13 mouse cellular contexts compared by ENCODE assay signal in the genomic region with DNA sequence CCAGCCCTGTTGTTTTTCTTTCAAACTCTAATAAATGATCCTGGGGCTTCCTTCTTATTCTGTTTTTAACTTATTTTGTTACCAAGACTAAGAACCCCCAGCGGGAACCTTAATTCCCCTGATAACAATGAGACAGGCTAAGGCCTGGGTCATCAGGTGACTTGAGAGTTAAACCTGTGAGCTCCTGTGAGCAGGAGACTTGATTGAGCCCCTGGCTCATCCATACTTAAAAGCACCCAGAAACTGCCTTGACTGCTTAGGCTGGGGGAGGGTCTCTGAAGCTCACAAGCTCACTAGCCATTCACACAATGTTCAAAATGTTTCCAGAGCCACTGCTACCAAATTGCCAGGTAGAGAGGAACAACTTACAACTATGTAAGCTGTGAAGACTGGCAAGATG.
DNase-seq lines count a peak whose midpoint lies in the region; ATAC-seq and TF ChIP-seq lines count a peak whose summit lies in the region.
"Had no signal": no experiment of that assay in that cellular context is flagged by ENCODE, and none has a peak within 500 bp of the region (broad histone marks: within the 10 kb centered on the region; RNA-seq: fewer than 3 reads in every experiment).

No protein-coding gene starts in this region.

- H3K9ac ChIP-seq in kidney, embryonic 14.5 days (ENCODE audit: low read depth, low read length): no peak overlapping the region
- H3K9ac ChIP-seq in limb, embryonic 13.5 days: no peak overlapping the region

- peak overlapping the region; percentile 51; the same call in 1 of the 2 replicates for H3K27ac ChIP-seq in kidney, embryonic 14.5 days (ENCODE audit: low read depth, low read length)
- H3K27ac ChIP-seq in limb, embryonic 13.5 days: peak overlapping the region; percentile 53; the same call in 1 of the 2 replicates
- H3K27ac ChIP-seq: kidney, postnatal 0 days had no signal

- H3K4me2 ChIP-seq in kidney, embryonic 14.5 days (replicated peaks; ENCODE audit: low read depth, low read length): no peak overlapping the region
- H3K4me2 ChIP-seq in limb, embryonic 13.5 days (replicated peaks): no peak overlapping the region

- ATAC-seq in kidney, embryonic 14.5 days (ENCODE audit: low FRiP score, low TSS enrichment): no peak
- ATAC-seq in limb, embryonic 13.5 days (ENCODE audit: low FRiP score, low read depth): no peak
- ATAC-seq: CD4-positive, CD25-positive, alpha-beta regulatory T cell, adult 4 months had no signal

- TF ChIP-seq CTCF in E14TG2a.4 (conservative IDR thresholded peaks at IDR 0.05; ENCODE audit: low read length): no peak

- no peak for DNase-seq in kidney, postnatal 25 days
- DNase-seq in ZHBTc4 (ENCODE audit: low read depth, low spot score): peak; percentile 63
- DNase-seq in urinary bladder, postnatal 10 days (ENCODE audit: low spot score): no peak
- no peak for DNase-seq in layer of hippocampus, postnatal 25 days (ENCODE audit: extremely low spot score in 1 of 2, low spot score in 1 of 2)
- DNase-seq: adrenal gland, postnatal 25 days; cerebellum, postnatal 25 days; layer of hippocampus, adult 9-11 months; thymus, postnatal 36 days had no signal

- H3K4me3 ChIP-seq in kidney, embryonic 14.5 days (ENCODE audit: low read length): no peak overlapping the region
- H3K4me3 ChIP-seq in E14TG2a.4 (replicated peaks; ENCODE audit: low read length): 0 out of 2 replicates have a peak overlapping the region, but pooled peaks have one; percentile 20
- H3K4me3 ChIP-seq in limb, embryonic 13.5 days: no peak overlapping the region

- H3K4me1 ChIP-seq in kidney, embryonic 14.5 days (ENCODE audit: control insufficient read depth, insufficient read depth, low read length): peaks cover 16% of the 10 kb centered on the region
- H3K4me1 ChIP-seq in E14TG2a.4 (replicated peaks; ENCODE audit: low read depth, low read length): peaks cover 76% of the 10 kb centered on the region
- H3K4me1 ChIP-seq in limb, embryonic 13.5 days: peaks cover 23% of the 10 kb centered on the region

- no peaks in the 10 kb centered on the region for H3K27me3 ChIP-seq in kidney, embryonic 14.5 days (ENCODE audit: control insufficient read depth, insufficient read depth, low read length)
- H3K27me3 ChIP-seq in E14TG2a.4 (ENCODE audit: insufficient read depth, low read length): no peaks in the 10 kb centered on the region
- H3K27me3 ChIP-seq in limb, embryonic 13.5 days: peaks cover 13% of the 10 kb centered on the region; the same call in 1 of the 2 replicates

- WGBS in kidney, embryonic 14.5 days: 32% methylated on average over 1 of the region's 1 CpGs
- 9% methylated on average over 1 of the region's 1 CpGs for WGBS in limb, embryonic 13.5 days

- no peaks in the 10 kb centered on the region for H3K36me3 ChIP-seq in kidney, embryonic 14.5 days (ENCODE audit: control insufficient read depth, insufficient read depth, low read length)
- H3K36me3 ChIP-seq in E14TG2a.4 (ENCODE audit: insufficient read depth, low read length): no peaks in the 10 kb centered on the region
- no peaks in the 10 kb centered on the region for H3K36me3 ChIP-seq in limb, embryonic 13.5 days

- no peaks in the 10 kb centered on the region for H3K9me3 ChIP-seq in kidney, embryonic 14.5 days (ENCODE audit: control insufficient read depth, low read length)
- no peaks in the 10 kb centered on the region for H3K9me3 ChIP-seq in E14TG2a.4 (ENCODE audit: low read length)
- H3K9me3 ChIP-seq in limb, embryonic 13.5 days: no peaks in the 10 kb centered on the region
